Mouse (Mus musculus): Measurements from ENCODE around the gene Coro2b. TPM values are rescaled to one million over a fixed set of nuclear protein-coding genes. Genes with fewer than 3 reads are reported as not detected.

The Coro2b gene
- polyA plus RNA-seq, 1 experiment from 2014 or later: 44.9 TPM

DNA sequence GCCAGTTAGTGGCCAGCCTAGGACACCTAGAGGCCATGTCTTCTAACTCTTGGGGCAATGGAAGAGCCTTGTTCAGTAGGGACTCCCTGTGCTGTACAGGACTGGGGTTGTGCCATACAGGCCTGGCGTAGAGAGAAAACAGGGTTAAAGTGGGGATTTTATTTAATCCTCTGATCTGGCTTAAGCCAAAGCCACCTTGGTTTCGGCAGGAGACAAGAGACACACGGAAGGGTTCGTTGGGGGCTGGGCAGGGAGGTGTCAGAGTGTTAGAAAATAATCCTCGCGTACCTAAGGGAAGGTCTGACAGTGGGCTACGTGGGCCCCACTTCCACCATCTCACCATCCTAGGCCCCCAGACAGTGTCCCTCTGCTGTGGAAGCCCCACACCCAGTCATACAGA, 2.2 kb downstream of the Coro2b start:
- Histone ChIP-seq H3K9ac (replicated peaks; ENCODE audit: low read depth, low read length) (peak overlapping the region; percentile 99; the same call in 1 of the 2 replicates), H3K36me3 (ENCODE audit: control insufficient read depth, insufficient read depth) (no peaks in the 10 kb centered on the region), H3K27ac (ENCODE audit: low read length) (no peak overlapping the region), H3K4me2 (ENCODE audit: low read length) (peak overlapping the region; percentile 64), H3K4me1 (replicated peaks; ENCODE audit: control insufficient read depth, insufficient read depth, low read length) (peaks cover 81% of the 10 kb centered on the region), H3K9me3 (ENCODE audit: control insufficient read depth, low read length) (no peaks in the 10 kb centered on the region), H3K4me3 (replicated peaks; ENCODE audit: low read length) (peak overlapping the region; percentile 75), H3K27me3 (replicated peaks; ENCODE audit: control insufficient read depth, insufficient read depth, low read length) (no peaks in the 10 kb centered on the region)
- ATAC-seq: no peak
- 82% methylated on average over 7 of the region's 7 CpGs for WGBS

DNA sequence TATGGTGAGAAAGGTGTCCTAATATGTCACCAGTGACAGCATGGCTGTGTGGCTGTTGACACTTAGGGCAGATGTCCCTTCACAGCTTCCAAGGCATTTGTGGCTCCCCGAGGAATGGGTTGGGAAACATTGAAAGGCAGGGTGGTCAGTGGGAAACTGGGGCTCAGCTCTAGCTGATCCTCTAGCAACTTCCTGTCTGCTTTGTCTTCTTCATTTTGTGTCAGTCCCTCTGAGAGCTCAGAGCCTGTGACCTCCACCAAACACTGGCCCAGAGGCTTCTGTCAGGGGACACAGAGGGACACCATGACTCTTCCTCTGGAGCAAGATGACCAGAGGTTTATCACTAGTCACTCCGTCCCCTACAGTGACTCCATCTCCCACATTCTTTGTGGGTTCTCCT, 2.7 kb downstream of the Coro2b start:
- H3K27me3 ChIP-seq (replicated peaks; ENCODE audit: control insufficient read depth, insufficient read depth, low read length): no peaks in the 10 kb centered on the region
- 82% methylated on average over 2 of the region's 2 CpGs for WGBS
- H3K4me2 ChIP-seq (ENCODE audit: low read length): no peak overlapping the region
- no peaks in the 10 kb centered on the region for H3K36me3 ChIP-seq (ENCODE audit: control insufficient read depth, insufficient read depth)
- H3K9me3 ChIP-seq (ENCODE audit: control insufficient read depth, low read length): no peaks in the 10 kb centered on the region
- no peak overlapping the region for H3K27ac ChIP-seq (ENCODE audit: low read length)
- H3K4me3 ChIP-seq (replicated peaks; ENCODE audit: low read length): no peak overlapping the region
- H3K4me1 ChIP-seq (replicated peaks; ENCODE audit: control insufficient read depth, insufficient read depth, low read length): peaks cover 78% of the 10 kb centered on the region
- no peak overlapping the region for H3K9ac ChIP-seq (replicated peaks; ENCODE audit: low read depth, low read length)
- no peak for ATAC-seq

- Histone ChIP-seq H3K27ac (ENCODE audit: low read length) (peak overlapping the region; percentile 98), H3K9me3 (ENCODE audit: control insufficient read depth, low read length) (no peaks in the 10 kb centered on the region), H3K4me2 (ENCODE audit: low read length) (peak overlapping the region; percentile 21), H3K36me3 (ENCODE audit: control insufficient read depth, insufficient read depth) (no peaks in the 10 kb centered on the region), H3K4me3 (replicated peaks; ENCODE audit: low read length) (no peak overlapping the region), H3K9ac (replicated peaks; ENCODE audit: low read depth, low read length) (peak overlapping the region; percentile 40), H3K4me1 (replicated peaks; ENCODE audit: control insufficient read depth, insufficient read depth, low read length) (peaks cover 73% of the 10 kb centered on the region), H3K27me3 (replicated peaks; ENCODE audit: control insufficient read depth, insufficient read depth, low read length) (no peaks in the 10 kb centered on the region)
- no peak for ATAC-seq
- WGBS: 30% methylated on average over 11 of the region's 11 CpGs
These were observed 4.0 kb downstream of the Coro2b start for GRCm38 (mm10) chr9:62532876-62533275.

DNA sequence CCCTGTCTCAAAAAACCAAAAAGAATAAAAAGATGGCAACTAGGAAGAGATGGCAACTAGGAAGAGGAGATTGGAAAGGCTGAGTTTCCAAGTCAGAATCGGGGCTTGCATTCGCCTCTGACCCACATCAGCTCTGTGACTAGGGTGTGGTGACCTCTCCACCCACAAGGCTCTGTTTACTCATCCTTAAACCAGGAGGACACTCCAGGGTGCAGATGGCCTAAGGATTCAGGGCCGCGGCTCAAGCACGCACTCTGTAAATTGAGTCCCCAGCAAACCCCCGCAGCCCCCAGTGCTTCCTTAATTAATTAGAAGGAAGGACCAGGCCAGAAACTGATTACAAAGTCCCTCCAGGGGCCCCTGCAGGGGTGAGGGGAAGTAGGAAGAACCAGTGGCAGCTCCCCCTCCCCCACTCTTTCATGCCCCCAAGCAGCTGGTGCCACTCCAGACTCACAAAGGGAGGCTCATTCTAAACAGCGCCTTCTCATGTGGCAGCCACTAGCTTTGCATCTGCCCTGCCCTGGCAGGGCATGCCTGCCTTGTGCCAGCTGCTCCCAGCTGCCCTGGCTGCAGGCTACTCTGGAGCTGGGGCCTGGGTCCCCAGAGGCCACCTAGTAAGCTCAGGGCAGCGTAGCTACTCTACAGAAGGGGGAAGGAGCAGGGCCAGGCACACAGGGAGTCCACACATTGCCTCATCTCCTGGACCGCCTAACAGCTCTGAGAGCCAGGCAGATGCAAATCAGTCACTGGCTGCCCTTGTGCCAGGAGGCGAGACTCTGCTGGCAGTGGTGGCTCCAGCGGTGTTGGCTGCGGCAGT, 5.2 kb downstream of the Coro2b start:
- H3K4me1 ChIP-seq (replicated peaks; ENCODE audit: control insufficient read depth, insufficient read depth, low read length): peaks cover 73% of the 10 kb centered on the region
- peak; percentile 82 for ATAC-seq

DNA sequence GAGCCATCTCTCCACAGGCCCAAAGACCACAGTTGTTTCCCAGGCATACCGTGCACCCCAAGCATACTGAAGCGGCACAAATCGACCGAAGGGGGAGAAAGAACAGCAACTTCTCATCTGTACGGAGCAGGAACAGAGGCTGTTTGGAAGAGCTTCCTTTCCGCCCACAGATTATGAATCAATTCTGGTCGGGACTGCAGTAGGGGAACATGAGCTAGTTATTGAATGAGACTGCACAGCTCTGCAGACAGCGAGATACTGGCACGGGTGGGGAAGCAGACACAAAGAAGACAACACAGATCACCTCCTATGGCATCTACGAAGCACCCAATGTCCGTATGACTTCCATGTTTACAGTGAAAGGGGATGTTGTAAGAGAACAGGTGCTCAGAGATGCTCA, 8.3 kb downstream of the Coro2b start:
- 85% methylated on average over 11 of the region's 11 CpGs for WGBS
- Histone ChIP-seq H3K36me3 (ENCODE audit: control insufficient read depth, insufficient read depth) (no peaks in the 10 kb centered on the region), H3K4me2 (ENCODE audit: low read length) (no peak overlapping the region), H3K27ac (ENCODE audit: low read length) (no peak overlapping the region), H3K9ac (replicated peaks; ENCODE audit: low read depth, low read length) (no peak overlapping the region), H3K9me3 (ENCODE audit: control insufficient read depth, low read length) (no peaks in the 10 kb centered on the region), H3K4me3 (replicated peaks; ENCODE audit: low read length) (no peak overlapping the region), H3K27me3 (replicated peaks; ENCODE audit: control insufficient read depth, insufficient read depth, low read length) (no peaks in the 10 kb centered on the region), H3K4me1 (replicated peaks; ENCODE audit: control insufficient read depth, insufficient read depth, low read length) (peaks cover 71% of the 10 kb centered on the region)
- no peak for ATAC-seq

More for the DNA sequence above, 5.2 kb downstream of the Coro2b start:
- WGBS: 5% methylated on average over 12 of the region's 12 CpGs
- Histone ChIP-seq H3K36me3 (ENCODE audit: control insufficient read depth, insufficient read depth) (no peaks in the 10 kb centered on the region), H3K27me3 (replicated peaks; ENCODE audit: control insufficient read depth, insufficient read depth, low read length) (no peaks in the 10 kb centered on the region), H3K27ac (ENCODE audit: low read length) (peak overlapping the region; percentile 98), H3K4me2 (ENCODE audit: low read length) (peak overlapping the region; percentile 30), H3K9me3 (ENCODE audit: control insufficient read depth, low read length) (no peaks in the 10 kb centered on the region), H3K4me3 (replicated peaks; ENCODE audit: low read length) (no peak overlapping the region), H3K9ac (replicated peaks; ENCODE audit: low read depth, low read length) (peak overlapping the region; percentile 54)

GRCm38 (mm10) chr9:62526858-62527257, 10.0 kb downstream of the Coro2b start:
- Histone ChIP-seq H3K27me3 (replicated peaks; ENCODE audit: control insufficient read depth, insufficient read depth, low read length) (no peaks in the 10 kb centered on the region), H3K4me1 (replicated peaks; ENCODE audit: control insufficient read depth, insufficient read depth, low read length) (peaks cover 70% of the 10 kb centered on the region), H3K4me3 (replicated peaks; ENCODE audit: low read length) (no peak overlapping the region), H3K27ac (ENCODE audit: low read length) (peak overlapping the region; percentile 81), H3K9ac (replicated peaks; ENCODE audit: low read depth, low read length) (no peak overlapping the region), H3K9me3 (ENCODE audit: control insufficient read depth, low read length) (no peaks in the 10 kb centered on the region), H3K36me3 (ENCODE audit: control insufficient read depth, insufficient read depth) (no peaks in the 10 kb centered on the region), H3K4me2 (ENCODE audit: low read length) (no peak overlapping the region)
- 84% methylated on average over 8 of the region's 8 CpGs for WGBS
- ATAC-seq: no peak

DNA sequence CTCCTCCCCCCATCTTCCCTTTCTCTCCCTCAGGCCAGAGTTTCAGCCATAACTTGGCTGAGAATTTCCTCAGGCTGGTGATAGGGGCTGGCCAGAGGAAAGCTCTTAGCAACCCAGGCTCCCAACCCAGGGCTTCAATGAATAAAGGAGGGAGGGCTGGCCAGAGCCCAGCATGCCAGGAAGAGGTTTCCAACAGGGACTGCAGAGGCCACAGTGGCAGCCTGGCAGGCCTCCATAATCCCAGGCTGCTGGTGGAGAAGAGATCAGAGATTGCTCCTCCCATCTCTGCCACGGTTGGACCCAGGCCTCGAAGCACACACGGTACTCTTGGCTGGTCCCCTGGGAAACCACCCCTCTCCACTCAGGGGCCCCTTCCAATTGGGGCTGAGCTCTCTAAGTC, 10.4 kb downstream of the Coro2b start:
- Histone ChIP-seq H3K4me3 (replicated peaks; ENCODE audit: low read length) (no peak overlapping the region), H3K27me3 (replicated peaks; ENCODE audit: control insufficient read depth, insufficient read depth, low read length) (no peaks in the 10 kb centered on the region), H3K27ac (ENCODE audit: low read length) (peak overlapping the region; percentile 81), H3K36me3 (ENCODE audit: control insufficient read depth, insufficient read depth) (no peaks in the 10 kb centered on the region), H3K4me1 (replicated peaks; ENCODE audit: control insufficient read depth, insufficient read depth, low read length) (peaks cover 70% of the 10 kb centered on the region), H3K4me2 (ENCODE audit: low read length) (no peak overlapping the region), H3K9ac (replicated peaks; ENCODE audit: low read depth, low read length) (no peak overlapping the region), H3K9me3 (ENCODE audit: control insufficient read depth, low read length) (no peaks in the 10 kb centered on the region)
- peak; percentile 86 for ATAC-seq
- 9% methylated on average over 3 of the region's 3 CpGs for WGBS

DNA sequence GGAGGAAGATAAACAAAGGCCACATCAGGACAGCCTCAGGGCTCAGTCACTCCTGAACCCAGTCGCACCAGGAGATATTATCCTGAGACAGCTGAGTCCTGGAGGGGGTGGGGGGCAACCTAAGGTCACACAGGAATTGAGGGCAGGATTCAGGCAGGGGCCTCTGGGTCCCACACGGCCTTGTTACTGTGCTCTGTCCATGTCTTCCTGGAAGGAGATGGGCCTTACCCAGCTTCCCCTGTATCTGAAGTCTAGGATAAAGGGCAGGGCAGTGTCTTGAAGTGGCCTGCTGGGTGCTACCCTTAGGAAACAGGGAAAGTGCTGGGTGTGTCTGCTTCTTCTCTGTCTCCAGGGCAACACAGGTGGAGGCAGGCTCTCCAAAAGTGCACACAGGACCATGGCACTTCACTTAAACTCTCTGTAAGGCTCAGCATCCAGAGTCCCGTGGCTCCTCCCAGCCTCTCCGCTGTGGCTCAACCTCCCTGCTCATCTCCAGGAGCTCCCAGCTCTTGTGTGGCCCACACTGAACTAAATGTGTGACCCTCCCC, 12.0 kb downstream of the Coro2b start:
- ATAC-seq: no peak
- Histone ChIP-seq H3K4me2 (ENCODE audit: low read length) (no peak overlapping the region), H3K4me1 (replicated peaks; ENCODE audit: control insufficient read depth, insufficient read depth, low read length) (peaks cover 70% of the 10 kb centered on the region), H3K9me3 (ENCODE audit: control insufficient read depth, low read length) (no peaks in the 10 kb centered on the region), H3K27me3 (replicated peaks; ENCODE audit: control insufficient read depth, insufficient read depth, low read length) (no peaks in the 10 kb centered on the region), H3K27ac (ENCODE audit: low read length) (no peak overlapping the region), H3K9ac (replicated peaks; ENCODE audit: low read depth, low read length) (no peak overlapping the region), H3K36me3 (ENCODE audit: control insufficient read depth, insufficient read depth) (no peaks in the 10 kb centered on the region), H3K4me3 (replicated peaks; ENCODE audit: low read length) (no peak overlapping the region)
- WGBS: 50% methylated on average over 4 of the region's 4 CpGs

DNA sequence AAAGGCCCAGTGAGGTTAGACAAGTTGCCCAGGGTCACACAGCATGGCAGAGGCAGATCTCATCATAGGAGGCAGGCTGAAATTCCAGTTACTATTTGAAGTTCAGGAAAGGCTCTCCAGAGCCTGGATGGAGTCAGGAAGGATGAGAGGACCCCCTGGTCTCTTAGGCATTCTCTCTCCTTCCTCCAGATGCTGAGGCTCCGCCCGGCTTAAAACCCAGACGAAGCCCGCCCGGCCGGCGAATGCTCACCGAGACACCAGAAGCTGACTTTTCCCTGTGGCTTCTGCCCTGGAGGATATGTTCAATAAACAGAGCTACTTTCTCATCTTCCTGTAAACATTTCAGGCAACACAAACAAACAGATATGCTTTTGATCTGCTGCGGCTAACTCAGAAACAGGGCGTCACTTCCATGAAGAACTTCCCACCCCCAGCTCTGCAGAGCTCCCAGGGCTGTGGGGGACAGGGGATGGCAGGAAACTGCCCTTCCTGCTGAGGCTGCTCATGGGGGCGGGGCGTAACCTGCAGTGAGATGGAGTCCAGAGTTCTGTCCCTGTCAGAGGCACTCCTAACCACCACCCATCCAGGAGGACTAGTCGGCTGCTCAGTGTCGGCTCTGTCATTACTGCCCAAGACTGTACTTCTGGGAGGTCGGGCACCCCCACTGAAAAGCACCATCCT, 13.9 kb downstream of the Coro2b start:
- Histone ChIP-seq H3K4me2 (ENCODE audit: low read length) (no peak overlapping the region), H3K9ac (replicated peaks; ENCODE audit: low read depth, low read length) (0 out of 2 replicates have a peak overlapping the region, but pooled peaks have one; percentile 19), H3K4me1 (replicated peaks; ENCODE audit: control insufficient read depth, insufficient read depth, low read length) (peaks cover 82% of the 10 kb centered on the region), H3K27ac (ENCODE audit: low read length) (no peak overlapping the region), H3K36me3 (ENCODE audit: control insufficient read depth, insufficient read depth) (no peaks in the 10 kb centered on the region), H3K4me3 (replicated peaks; ENCODE audit: low read length) (no peak overlapping the region), H3K9me3 (ENCODE audit: control insufficient read depth, low read length) (no peaks in the 10 kb centered on the region), H3K27me3 (replicated peaks; ENCODE audit: control insufficient read depth, insufficient read depth, low read length) (no peaks in the 10 kb centered on the region)
- 44% methylated on average over 15 of the region's 15 CpGs for WGBS
- no peak for ATAC-seq
